Mouse (Mus musculus) brown adipose tissue, adult 24 weeks (tissue): ENCODE results near the gene Igsf8. TPM values are rescaled to one million over a fixed set of nuclear protein-coding genes. Genes with fewer than 3 reads are reported as not detected.

Source experiments
- H3K27ac ChIP-seq: fragments of 200-500 bp; replicated peaks from 2 replicates; pipeline ENCODE4 v1.5.1; 2012; ENCODE audit warnings: low read depth, mild to moderate bottlenecking, low read length
- H3K4me1 ChIP-seq: fragments of 200-500 bp; 2 replicates; pipeline ENCODE4 v1.6.1; 2012; ENCODE audit warnings: low read length, mixed read lengths; ENCODE audit not compliant: control insufficient read depth, insufficient read depth, insufficient read length
- H3K4me3 ChIP-seq: fragments of 200-500 bp; 2 replicates; pipeline ENCODE4 v1.5.1; 2012; ENCODE audit warnings: low read depth, mild to moderate bottlenecking, low read length, moderate library complexity; ENCODE audit not compliant: insufficient read depth
- polyA plus RNA-seq: library from polyadenylated mRNA; stranded (reverse); fragments of >200 nt; gene quantifications from 2 replicates; pipeline ENCODE4 v1.2.4, GENCODE M21; 2012; ENCODE audit not compliant: missing spikeins, insufficient read depth, insufficient read length

Gene Igsf8
- polyA plus RNA-seq, 1 experiment, result 10.5 TPM

- Histone ChIP-seq H3K27ac (no peak overlapping the region), H3K4me1 (no peaks in the 10 kb centered on the region), H3K4me3 (no peak overlapping the region)
Observed at GRCm38 (mm10) chr1:172331422-172331947, 70.0 kb downstream of the Igsf8 start.

- Histone ChIP-seq H3K4me3 (no peak overlapping the region), H3K4me1 (no peaks in the 10 kb centered on the region), H3K27ac (no peak overlapping the region)
Observed at GRCm38 (mm10) chr1:172332925-172333324, 71.5 kb downstream of the Igsf8 start.

- Histone ChIP-seq H3K27ac (no peak overlapping the region), H3K4me1 (no peaks in the 10 kb centered on the region)
Observed at GRCm38 (mm10) chr1:172333512-172333911, 72.1 kb downstream of the Igsf8 start.

DNA sequence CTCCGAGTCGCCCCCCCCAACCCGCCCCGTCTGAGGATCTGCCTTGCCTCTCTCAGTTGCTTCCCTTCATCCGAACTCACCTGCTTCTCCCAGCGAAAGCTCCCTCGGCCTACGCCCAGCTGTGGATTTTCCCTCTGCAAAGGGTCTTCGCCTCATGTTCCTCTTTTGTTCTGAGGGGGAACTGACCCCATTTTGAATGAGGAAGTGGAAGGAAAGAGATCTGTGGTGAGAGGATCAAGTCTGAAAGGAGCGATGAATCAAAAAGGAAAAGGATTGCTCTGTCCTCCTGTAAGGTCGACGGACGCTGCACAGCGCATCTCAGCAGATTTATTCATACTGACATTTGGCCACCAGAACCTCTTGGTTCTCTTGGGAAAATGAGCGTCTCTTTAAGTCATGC lies 74.4 kb downstream of the Igsf8 start:
- Histone ChIP-seq H3K4me3 (no peak overlapping the region), H3K4me1 (no peaks in the 10 kb centered on the region), H3K27ac (no peak overlapping the region)

More at GRCm38 (mm10) chr1:172333512-172333911, 72.1 kb downstream of the Igsf8 start:
- H3K4me3 ChIP-seq, result no peak overlapping the region

DNA sequence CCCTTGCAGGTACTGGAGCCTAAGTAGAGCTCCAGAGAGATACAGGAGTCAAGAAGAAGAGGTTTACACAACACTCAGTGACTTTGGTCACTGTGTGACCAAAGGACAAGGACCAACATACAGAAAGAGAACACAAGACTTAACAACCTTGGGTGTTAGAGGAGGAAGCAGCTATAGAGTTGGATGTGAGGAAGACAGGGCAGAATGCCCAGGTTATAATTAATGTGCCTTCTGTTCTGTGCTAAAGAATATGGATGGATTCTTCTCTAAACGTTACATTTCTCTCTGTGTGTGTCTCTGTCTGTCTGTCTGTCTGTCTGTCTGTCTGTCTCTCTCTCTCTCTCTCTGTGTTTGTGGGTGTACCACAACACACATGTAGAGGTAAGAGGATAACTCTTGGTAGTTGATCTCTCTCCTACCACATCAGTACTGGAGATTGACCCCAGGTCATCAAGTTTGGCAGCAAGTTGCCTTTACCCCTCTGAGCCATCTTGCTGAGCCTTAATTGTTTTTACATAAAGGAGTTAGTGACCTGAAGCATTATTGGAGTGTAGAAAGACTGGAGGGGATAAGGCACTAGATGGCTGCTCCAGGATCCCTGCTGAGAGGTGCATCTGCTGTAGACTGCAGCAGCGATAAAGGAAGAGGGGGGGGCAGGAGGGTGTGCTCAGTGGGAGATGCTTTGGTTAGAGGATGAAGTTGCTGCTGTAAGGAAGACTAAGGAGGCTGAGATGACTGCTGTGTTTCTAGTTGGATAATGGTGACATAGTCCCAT lies 76.2 kb downstream of the Igsf8 start:
- Histone ChIP-seq H3K4me1 (no peaks in the 10 kb centered on the region), H3K27ac (no peak overlapping the region), H3K4me3 (no peak overlapping the region)

- Histone ChIP-seq H3K4me1 (no peaks in the 10 kb centered on the region), H3K4me3 (peak within 1 kb of the TSS; percentile 28), H3K27ac (no peak within 1 kb of the TSS)
Observed at GRCm38 (mm10) chr1:172340729-172341321, 79.4 kb downstream of the Igsf8 start, which contains the start of gene Kcnj10. TSS of gene Kcnj10 (plus strand) at chr1:172341210.

- Histone ChIP-seq H3K4me3 (no peak overlapping the region), H3K4me1 (no peaks in the 10 kb centered on the region), H3K27ac (no peak overlapping the region)
Observed at GRCm38 (mm10) chr1:172341386-172341785, 79.9 kb downstream of the Igsf8 start.

- H3K27ac ChIP-seq, result no peak overlapping the region
- no peaks in the 10 kb centered on the region for H3K4me1 ChIP-seq
- no peak overlapping the region for H3K4me3 ChIP-seq
Observed at GRCm38 (mm10) chr1:172342729-172343128, 81.3 kb downstream of the Igsf8 start.

GRCm38 (mm10) chr1:172343914-172344313 lies 82.5 kb downstream of the Igsf8 start:
- no peak overlapping the region for H3K27ac ChIP-seq
- no peaks in the 10 kb centered on the region for H3K4me1 ChIP-seq
- H3K4me3 ChIP-seq, result no peak overlapping the region

DNA sequence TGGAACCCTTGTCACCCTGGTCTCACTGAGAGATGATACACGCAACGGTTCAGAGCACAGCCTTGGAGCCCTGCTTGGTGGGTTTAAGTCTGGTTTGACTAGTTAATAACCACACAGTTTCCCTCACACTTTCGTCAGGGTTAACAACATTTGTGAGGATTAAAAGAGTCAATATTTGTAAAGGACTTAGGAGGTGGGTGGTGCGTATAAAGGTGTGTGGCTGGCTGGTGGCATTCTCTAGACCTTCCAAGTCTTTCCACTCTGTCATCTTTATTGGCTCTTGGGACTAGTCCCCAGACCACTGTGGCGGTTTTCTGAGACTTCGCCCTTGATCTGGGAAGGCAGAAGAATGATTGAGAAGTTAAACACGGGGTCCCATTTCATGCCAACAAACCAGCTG lies 83.4 kb downstream of the Igsf8 start:
- Histone ChIP-seq H3K27ac (no peak overlapping the region), H3K4me1 (no peaks in the 10 kb centered on the region)

DNA sequence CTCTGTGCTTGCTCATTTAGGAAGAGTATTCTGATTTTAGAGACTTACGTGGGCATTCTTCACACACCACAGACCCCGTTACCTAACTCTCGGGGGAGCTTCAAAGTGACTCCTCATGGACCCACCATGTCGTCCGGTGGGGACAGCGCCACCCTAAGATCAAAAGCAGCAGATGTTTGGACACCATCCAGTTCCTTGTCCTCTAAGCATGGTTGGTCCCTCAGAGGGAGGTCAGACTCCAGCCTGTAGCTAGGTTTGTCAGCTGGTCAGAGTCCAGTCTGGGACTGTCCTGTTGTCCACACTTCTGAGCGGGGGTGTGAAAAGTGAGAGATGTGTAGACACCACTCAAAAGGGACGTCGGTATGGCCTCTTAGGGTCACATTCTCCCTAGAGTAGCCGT lies 85.3 kb downstream of the Igsf8 start:
- H3K4me1 ChIP-seq, result no peaks in the 10 kb centered on the region
- no peak overlapping the region for H3K4me3 ChIP-seq
- H3K27ac ChIP-seq, result no peak overlapping the region

More for the DNA sequence above, 83.4 kb downstream of the Igsf8 start:
- no peak overlapping the region for H3K4me3 ChIP-seq

- no peaks in the 10 kb centered on the region for H3K4me1 ChIP-seq
- H3K27ac ChIP-seq, result no peak overlapping the region
- no peak overlapping the region for H3K4me3 ChIP-seq
Observed at GRCm38 (mm10) chr1:172347382-172347781, 85.9 kb downstream of the Igsf8 start.

DNA sequence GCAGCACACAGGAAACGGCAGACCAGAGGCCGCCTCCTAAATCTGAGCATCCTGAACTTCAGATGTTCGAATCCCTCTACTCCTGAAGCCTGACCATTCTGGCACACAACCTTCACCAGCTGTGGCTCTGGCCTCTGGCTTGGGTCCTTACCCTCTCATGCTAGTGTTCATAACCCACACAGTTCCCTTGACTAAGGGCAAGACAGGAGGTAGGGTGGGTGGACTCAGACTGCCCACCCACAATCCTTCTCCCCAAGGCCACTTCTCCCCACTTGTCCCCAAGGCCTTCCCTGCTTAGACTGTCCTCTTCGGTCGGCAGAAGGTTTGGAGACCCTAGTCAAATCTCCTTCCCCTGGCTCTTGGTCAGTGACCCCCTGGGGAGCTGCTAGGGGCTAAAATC lies 88.1 kb downstream of the Igsf8 start:
- no peaks in the 10 kb centered on the region for H3K4me1 ChIP-seq
- H3K27ac ChIP-seq, result no peak overlapping the region
- H3K4me3 ChIP-seq, result no peak overlapping the region

DNA sequence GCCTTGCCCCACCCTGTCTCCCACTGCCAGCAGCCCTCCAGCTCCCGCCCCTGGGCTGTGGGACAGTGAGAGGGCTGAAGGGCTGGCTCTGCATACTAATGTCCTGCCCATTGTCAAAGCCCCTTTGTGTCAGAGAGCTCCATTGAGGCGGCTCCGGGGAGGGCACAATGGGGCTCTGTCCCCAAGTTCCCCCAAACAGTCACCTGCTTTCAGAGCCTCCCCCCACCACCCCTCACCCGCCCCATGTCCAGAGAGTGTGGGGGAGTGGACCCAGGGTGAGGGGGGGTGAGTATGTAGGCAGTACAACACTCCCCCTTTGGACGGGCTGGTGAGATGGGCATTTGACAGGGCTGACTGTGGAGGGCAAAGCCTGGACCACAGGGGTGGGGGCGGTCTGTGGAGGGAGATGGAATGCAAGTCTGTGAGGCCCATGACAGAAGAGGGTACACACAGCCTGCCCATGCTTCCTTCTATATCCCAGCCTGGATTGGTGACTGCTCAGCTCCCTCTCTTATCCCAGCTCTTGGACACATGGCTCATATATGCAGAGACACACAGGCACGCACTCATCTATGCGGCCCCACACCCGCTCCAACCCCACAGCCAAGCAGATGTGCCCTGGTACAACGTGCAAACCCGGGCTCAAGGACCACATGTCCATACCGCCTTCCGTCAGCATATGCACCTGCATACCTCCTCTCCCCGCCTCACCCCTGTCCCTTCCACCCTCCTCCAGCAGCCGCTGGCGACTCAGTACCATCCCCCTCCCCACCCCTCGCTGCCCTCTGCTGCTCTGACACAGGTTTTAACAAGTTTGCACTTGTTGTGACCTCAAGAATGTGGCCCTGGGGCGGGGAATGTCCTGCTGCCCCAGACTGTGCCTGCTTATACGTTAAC lies 88.7 kb downstream of the Igsf8 start:
- Histone ChIP-seq H3K4me1 (no peaks in the 10 kb centered on the region), H3K27ac (no peak overlapping the region), H3K4me3 (no peak overlapping the region)

DNA sequence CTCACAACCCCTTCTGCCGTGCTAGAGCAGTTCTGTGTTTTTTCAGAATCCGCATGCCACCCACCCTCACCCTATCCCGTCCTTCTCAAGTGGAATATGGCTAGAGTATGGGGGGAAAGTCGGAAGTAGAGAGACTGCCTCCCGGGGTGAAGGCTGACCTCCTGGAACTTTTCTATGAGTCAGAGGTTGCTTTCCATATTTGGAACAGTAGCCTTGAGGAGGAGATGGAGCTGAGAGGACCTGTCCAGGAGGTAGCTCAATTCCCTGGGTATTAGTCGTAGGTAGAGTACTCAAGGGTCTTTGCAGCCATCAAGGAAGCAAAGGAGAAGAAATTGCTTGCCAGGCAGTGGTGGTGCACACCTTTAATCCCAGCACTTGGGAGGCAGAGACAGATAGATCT lies 90.6 kb downstream of the Igsf8 start:
- H3K4me3 ChIP-seq, result no peak overlapping the region
- no peak overlapping the region for H3K27ac ChIP-seq
- H3K4me1 ChIP-seq, result no peaks in the 10 kb centered on the region
